Mouse (Mus musculus) heart, embryonic 16.5 days (tissue): ENCODE measurements around the gene Ppp1r12a. TPM values are rescaled to one million over a fixed set of nuclear protein-coding genes. Genes with fewer than 3 reads are reported as not detected.
A peak's percentile ranks its signal among the peaks of the same experiment; 100 is the strongest.

ENCODE experiments used
- ATAC-seq: fragments of 200-750 bp; cut with Nextera tagmentation; replicated peaks from 2 replicates; pipeline ENCODE4 v1.8.0; 2017; ENCODE audit warnings: moderate number of reproducible peaks; ENCODE audit not compliant: insufficient read depth, low FRiP score; ENCODE audit errors: extremely low read depth
- H3K27ac ChIP-seq: fragments of 300-500 bp; sonication (generic); 2 replicates; pipeline ENCODE4 v1.5.1; 2014; ENCODE audit warnings: mild to moderate bottlenecking, low read length, control low read depth, moderate library complexity
- H3K27me3 ChIP-seq: fragments of 300-500 bp; sonication (generic); 2 replicates; pipeline ENCODE4 v1.6.1; 2014; ENCODE audit warnings: low read length, mixed read lengths; ENCODE audit not compliant: control insufficient read depth, insufficient read depth
- H3K36me3 ChIP-seq: fragments of 300-500 bp; sonication (generic); 2 replicates; pipeline ENCODE4 v1.6.1; 2014; ENCODE audit not compliant: control insufficient read depth, insufficient read depth
- H3K4me1 ChIP-seq: fragments of 300-500 bp; sonication (generic); 2 replicates; pipeline ENCODE4 v1.6.1; 2014; ENCODE audit warnings: low read length, mixed read lengths; ENCODE audit not compliant: control insufficient read depth, insufficient read depth
- H3K4me2 ChIP-seq: fragments of 300-500 bp; sonication (generic); 2 replicates; pipeline ENCODE4 v1.6.1; 2014; ENCODE audit warnings: low read depth, mild to moderate bottlenecking, control low read depth, low read length
- H3K4me3 ChIP-seq: fragments of 300-500 bp; sonication (generic); 2 replicates; pipeline ENCODE4 v1.5.1; 2014; ENCODE audit warnings: mild to moderate bottlenecking, control low read depth, low read length
- H3K9ac ChIP-seq: fragments of 300-500 bp; sonication (generic); 2 replicates; pipeline ENCODE4 v1.6.1; 2014; ENCODE audit warnings: low read length, control low read depth
- H3K9me3 ChIP-seq: fragments of 300-500 bp; sonication (generic); replicated peaks from 2 replicates; pipeline ENCODE4 v1.6.1; 2016; ENCODE audit warnings: low read length; ENCODE audit not compliant: control insufficient read depth
- WGBS: fragments of 180-500 bp; shearing (Covaris S2); extraction: QIAGEN DNeasy Blood & Tissue Kit; methylation state at CpG from one replicate; pipeline ENCODE4 v1.1.7; 2014; 5-methylcytosine and 5-hydroxymethylcytosine counted together
- polyA plus RNA-seq: library from polyadenylated mRNA; unstranded; fragments of >200 nt; fragmentation: Nextera tagmentation; extraction: Ambion mirVana; gene quantifications from 2 replicates; pipeline ENCODE4 v1.2.1, GENCODE M21; 2015

Ppp1r12a gene
- polyA plus RNA-seq, 1 experiment from 2014 or later, result 95.4 TPM

GRCm38 (mm10) chr10:108133745-108134144 is 28.2 kb upstream of the Ppp1r12a start:
- H3K27ac ChIP-seq, result peak overlapping the region; percentile 62
- no peaks in the 10 kb centered on the region for H3K36me3 ChIP-seq
- H3K4me2 ChIP-seq, result peak overlapping the region; percentile 40; the same call in 1 of the 2 replicates
- no peak overlapping the region for H3K4me3 ChIP-seq
- peak; percentile 53; the same call in 1 of the 2 replicates for ATAC-seq
- 20% methylated on average over 5 of the region's 5 CpGs for WGBS
- H3K9ac ChIP-seq, result peak overlapping the region; percentile 50; the same call in 1 of the 2 replicates
- no peaks in the 10 kb centered on the region for H3K27me3 ChIP-seq
- H3K4me1 ChIP-seq, result peaks cover 15% of the 10 kb centered on the region
- no peaks in the 10 kb centered on the region for H3K9me3 ChIP-seq

GRCm38 (mm10) chr10:108138347-108138746 is 23.6 kb upstream of the Ppp1r12a start:
- no peak overlapping the region for H3K27ac ChIP-seq
- no peaks in the 10 kb centered on the region for H3K9me3 ChIP-seq
- ATAC-seq, result no peak
- no peaks in the 10 kb centered on the region for H3K36me3 ChIP-seq
- H3K4me1 ChIP-seq, result peaks cover 7% of the 10 kb centered on the region
- H3K9ac ChIP-seq, result no peak overlapping the region
- H3K4me2 ChIP-seq, result no peak overlapping the region
- H3K27me3 ChIP-seq, result no peaks in the 10 kb centered on the region
- no peak overlapping the region for H3K4me3 ChIP-seq
- WGBS, result 82% methylated on average over 5 of the region's 5 CpGs

GRCm38 (mm10) chr10:108139788-108140187 is 22.2 kb upstream of the Ppp1r12a start:
- no peak overlapping the region for H3K4me3 ChIP-seq
- no peak overlapping the region for H3K27ac ChIP-seq
- H3K4me2 ChIP-seq, result no peak overlapping the region
- H3K36me3 ChIP-seq, result no peaks in the 10 kb centered on the region
- WGBS, result 70% methylated on average over 3 of the region's 3 CpGs
- no peak for ATAC-seq
- no peaks in the 10 kb centered on the region for H3K27me3 ChIP-seq
- H3K4me1 ChIP-seq, result no peaks in the 10 kb centered on the region
- no peak overlapping the region for H3K9ac ChIP-seq
- no peaks in the 10 kb centered on the region for H3K9me3 ChIP-seq

GRCm38 (mm10) chr10:108140742-108141141 is 21.3 kb upstream of the Ppp1r12a start:
- Histone ChIP-seq H3K4me2 (no peak overlapping the region), H3K9me3 (no peaks in the 10 kb centered on the region), H3K27me3 (no peaks in the 10 kb centered on the region), H3K4me3 (no peak overlapping the region), H3K9ac (no peak overlapping the region), H3K36me3 (no peaks in the 10 kb centered on the region), H3K27ac (no peak overlapping the region), H3K4me1 (no peaks in the 10 kb centered on the region)
- ATAC-seq, result no peak
- WGBS, result 90% methylated on average over 3 of the region's 3 CpGs

- H3K27me3 ChIP-seq, result no peaks in the 10 kb centered on the region
- H3K4me3 ChIP-seq, result no peak overlapping the region
- H3K4me1 ChIP-seq, result no peaks in the 10 kb centered on the region
- no peaks in the 10 kb centered on the region for H3K9me3 ChIP-seq
- no peak overlapping the region for H3K4me2 ChIP-seq
- ATAC-seq, result no peak
- no peaks in the 10 kb centered on the region for H3K36me3 ChIP-seq
- WGBS, result 71% methylated on average over 4 of the region's 4 CpGs
- no peak overlapping the region for H3K27ac ChIP-seq
- H3K9ac ChIP-seq, result no peak overlapping the region
These were observed 17.9 kb upstream of the Ppp1r12a start for GRCm38 (mm10) chr10:108143991-108144525.

- ATAC-seq, result no peak
- H3K4me2 ChIP-seq, result no peak overlapping the region
- H3K9me3 ChIP-seq, result no peaks in the 10 kb centered on the region
- no peaks in the 10 kb centered on the region for H3K36me3 ChIP-seq
- no peak overlapping the region for H3K27ac ChIP-seq
- no peak overlapping the region for H3K4me3 ChIP-seq
- no peaks in the 10 kb centered on the region for H3K27me3 ChIP-seq
- no peak overlapping the region for H3K9ac ChIP-seq
- H3K4me1 ChIP-seq, result no peaks in the 10 kb centered on the region
- 86% methylated on average over 9 of the region's 9 CpGs for WGBS
These were observed 16.3 kb upstream of the Ppp1r12a start for GRCm38 (mm10) chr10:108145701-108146100.

- 79% methylated on average over 9 of the region's 9 CpGs for WGBS
- Histone ChIP-seq H3K27ac (no peak overlapping the region), H3K36me3 (no peaks in the 10 kb centered on the region)
These were observed 15.0 kb upstream of the Ppp1r12a start for GRCm38 (mm10) chr10:108147031-108147430.

GRCm38 (mm10) chr10:108153301-108153700 is 8.7 kb upstream of the Ppp1r12a start:
- Histone ChIP-seq H3K4me3 (no peak overlapping the region), H3K4me1 (peaks cover 11% of the 10 kb centered on the region), H3K27ac (no peak overlapping the region), H3K9ac (no peak overlapping the region), H3K36me3 (no peaks in the 10 kb centered on the region), H3K9me3 (no peaks in the 10 kb centered on the region; the same call in 1 of the 2 replicates), H3K27me3 (no peaks in the 10 kb centered on the region), H3K4me2 (no peak overlapping the region)
- 78% methylated on average over 3 of the region's 3 CpGs for WGBS
- ATAC-seq, result no peak

More at GRCm38 (mm10) chr10:108147031-108147430, 15.0 kb upstream of the Ppp1r12a start:
- no peaks in the 10 kb centered on the region for H3K4me1 ChIP-seq
- no peaks in the 10 kb centered on the region; the same call in 1 of the 2 replicates for H3K9me3 ChIP-seq
- no peaks in the 10 kb centered on the region for H3K27me3 ChIP-seq
- no peak overlapping the region for H3K4me2 ChIP-seq
- ATAC-seq, result no peak
- no peak overlapping the region for H3K4me3 ChIP-seq
- H3K9ac ChIP-seq, result no peak overlapping the region

GRCm38 (mm10) chr10:108155042-108155686 is 6.8 kb upstream of the Ppp1r12a start:
- Histone ChIP-seq H3K4me2 (peak overlapping the region; percentile 66), H3K4me3 (peak overlapping the region; percentile 32), H3K27ac (peak overlapping the region; percentile 20; the same call in 1 of the 2 replicates), H3K4me1 (peaks cover 11% of the 10 kb centered on the region), H3K36me3 (no peaks in the 10 kb centered on the region), H3K9me3 (no peaks in the 10 kb centered on the region; the same call in 1 of the 2 replicates), H3K27me3 (no peaks in the 10 kb centered on the region), H3K9ac (peak overlapping the region; percentile 50)
- WGBS, result 26% methylated on average over 21 of the region's 21 CpGs
- ATAC-seq, result peak; percentile 65
